Mouse (Mus musculus) small intestine, adult 2 months (tissue): ENCODE results near the gene Hoxc13. TPM values are rescaled to one million over a fixed set of nuclear protein-coding genes. Genes with fewer than 3 reads are reported as not detected.

Experiments used
- H3K27ac ChIP-seq: fragments of 200-500 bp; 2 replicates; pipeline ENCODE4 v1.5.1; 2012; ENCODE audit warnings: low read depth, low read length, control low read depth, inconsistent platforms; ENCODE audit not compliant: insufficient read depth
- H3K27me3 ChIP-seq: fragments of 200-500 bp; 2 replicates; pipeline ENCODE4 v1.6.1; 2012; ENCODE audit warnings: mild to moderate bottlenecking, moderate library complexity, low read length, inconsistent platforms; ENCODE audit not compliant: control insufficient read depth, insufficient read depth
- H3K36me3 ChIP-seq: fragments of 200-500 bp; 2 replicates; pipeline ENCODE4 v1.6.1; 2012; ENCODE audit warnings: mild to moderate bottlenecking, low read length, control low read depth, inconsistent platforms; ENCODE audit not compliant: control insufficient read depth, insufficient read depth
- H3K4me1 ChIP-seq: fragments of 200-500 bp; 2 replicates; pipeline ENCODE4 v1.6.1; 2012; ENCODE audit warnings: low read length, inconsistent platforms, mixed read lengths; ENCODE audit not compliant: control insufficient read depth, insufficient read depth, insufficient read length
- H3K4me3 ChIP-seq: fragments of 200-500 bp; 2 replicates; pipeline ENCODE4 v1.5.1; 2012; ENCODE audit warnings: low read depth, mild to moderate bottlenecking, control low read depth, inconsistent platforms, low read length, moderate library complexity
- CTCF ChIP-seq: fragments of 200-500 bp; IDR thresholded peaks from 2 replicates; pipeline ENCODE4 v1.5.1; 2012; ENCODE audit warnings: low read depth, mild to moderate bottlenecking, control low read depth, inconsistent platforms, low read length, moderate library complexity, mixed read lengths; ENCODE audit not compliant: insufficient replicate concordance, insufficient read length; ENCODE audit errors: extremely low read depth
- POLR2A ChIP-seq: fragments of 200-500 bp; IDR thresholded peaks from 2 replicates; pipeline ENCODE4 v1.6.1; 2012; ENCODE audit warnings: low read depth, mild to moderate bottlenecking, control low read depth, inconsistent platforms, low read length, moderate library complexity
- WGBS: fragments of 180-500 bp; shearing (Covaris S2); methylation state at CpG from one replicate; pipeline ENCODE4 v1.1.7; 2018; 5-methylcytosine and 5-hydroxymethylcytosine counted together
- polyA plus RNA-seq: library from polyadenylated mRNA; depleted of rRNA; stranded (reverse); fragments of >200 nt; gene quantifications from 2 replicates; pipeline ENCODE4 v1.2.3, GENCODE M21; 2012

Gene Hoxc13
- polyA plus RNA-seq, 1 experiment: not detected

DNA sequence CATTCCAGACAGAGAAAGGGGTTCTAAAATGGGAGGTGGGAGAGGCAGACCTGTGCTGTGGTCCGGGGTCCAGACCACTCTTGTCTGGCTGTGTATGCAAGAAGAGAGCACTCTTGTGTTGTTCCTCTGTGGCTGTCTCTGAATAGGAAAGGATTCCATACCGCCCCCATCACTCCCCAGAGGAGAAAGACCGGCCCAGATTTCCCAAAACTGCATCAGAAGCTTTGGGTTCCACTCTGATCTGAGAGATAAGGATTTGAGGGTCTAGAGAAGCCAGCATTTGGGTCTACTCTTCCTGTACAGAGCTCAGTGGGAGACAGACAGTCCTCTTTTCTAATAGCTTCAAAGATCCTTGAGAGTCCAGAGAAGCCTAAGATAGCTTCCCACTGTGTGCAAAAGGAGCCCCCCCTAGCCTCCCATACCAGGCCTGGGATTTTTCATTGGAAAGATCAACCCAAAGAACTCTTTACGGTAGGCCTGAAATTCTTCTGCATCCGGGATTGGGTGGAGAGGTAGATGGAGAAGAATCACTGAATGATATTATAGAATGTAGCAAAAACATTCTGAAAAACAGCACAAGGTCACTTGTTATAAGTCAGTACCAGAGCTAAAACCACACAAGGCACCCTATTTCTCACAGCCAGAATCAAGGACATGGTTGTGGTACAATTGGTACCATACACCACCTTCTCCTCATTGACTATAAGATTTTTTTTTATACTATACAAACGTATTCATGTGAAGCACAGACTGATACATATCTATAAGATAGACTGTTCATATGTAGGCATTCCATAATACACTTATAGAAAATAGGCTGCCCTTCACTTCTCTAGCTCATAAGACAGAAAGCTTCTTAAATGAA is 2.0 kb downstream of the Hoxc13 start:
- Histone ChIP-seq H3K36me3 (no peaks in the 10 kb centered on the region), H3K4me1 (peaks cover 2% of the 10 kb centered on the region; the same call in 1 of the 2 replicates), H3K27me3 (peaks cover 80% of the 10 kb centered on the region), H3K4me3 (no peak overlapping the region), H3K27ac (no peak overlapping the region)
- TF ChIP-seq POLR2A: no peak
- 21% methylated on average over 6 of the region's 6 CpGs for WGBS

DNA sequence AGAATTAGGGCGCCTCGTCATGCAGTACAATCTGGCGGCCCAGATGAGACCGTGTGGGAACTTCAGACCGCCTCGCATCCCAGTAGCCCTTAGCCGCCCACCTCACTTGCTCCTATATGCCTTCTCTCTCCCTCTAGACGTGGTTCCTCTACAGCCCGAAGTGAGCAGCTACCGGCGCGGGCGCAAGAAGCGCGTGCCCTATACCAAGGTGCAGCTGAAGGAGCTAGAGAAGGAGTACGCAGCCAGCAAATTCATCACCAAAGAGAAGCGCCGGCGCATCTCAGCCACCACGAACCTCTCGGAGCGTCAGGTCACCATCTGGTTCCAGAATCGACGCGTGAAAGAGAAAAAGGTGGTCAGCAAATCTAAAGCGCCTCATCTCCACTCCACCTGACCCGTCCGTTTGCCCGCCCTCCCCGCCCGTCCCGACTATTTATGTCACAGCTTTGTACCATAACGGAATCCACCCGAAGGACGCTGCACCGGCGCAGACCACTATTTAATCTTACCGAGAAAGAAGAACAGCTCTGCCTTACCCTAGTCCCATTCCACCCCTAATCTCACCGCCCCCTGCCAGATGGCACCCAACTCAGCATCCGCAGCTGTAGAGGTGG is 6.2 kb downstream of the Hoxc13 start:
- Histone ChIP-seq H3K27ac (no peak overlapping the region), H3K4me1 (no peaks in the 10 kb centered on the region), H3K4me3 (no peak overlapping the region), H3K27me3 (peaks cover 75% of the 10 kb centered on the region), H3K36me3 (no peaks in the 10 kb centered on the region)
- TF ChIP-seq POLR2A (no peak), CTCF (no peak)
- WGBS: 4% methylated on average over 40 of the region's 40 CpGs

DNA sequence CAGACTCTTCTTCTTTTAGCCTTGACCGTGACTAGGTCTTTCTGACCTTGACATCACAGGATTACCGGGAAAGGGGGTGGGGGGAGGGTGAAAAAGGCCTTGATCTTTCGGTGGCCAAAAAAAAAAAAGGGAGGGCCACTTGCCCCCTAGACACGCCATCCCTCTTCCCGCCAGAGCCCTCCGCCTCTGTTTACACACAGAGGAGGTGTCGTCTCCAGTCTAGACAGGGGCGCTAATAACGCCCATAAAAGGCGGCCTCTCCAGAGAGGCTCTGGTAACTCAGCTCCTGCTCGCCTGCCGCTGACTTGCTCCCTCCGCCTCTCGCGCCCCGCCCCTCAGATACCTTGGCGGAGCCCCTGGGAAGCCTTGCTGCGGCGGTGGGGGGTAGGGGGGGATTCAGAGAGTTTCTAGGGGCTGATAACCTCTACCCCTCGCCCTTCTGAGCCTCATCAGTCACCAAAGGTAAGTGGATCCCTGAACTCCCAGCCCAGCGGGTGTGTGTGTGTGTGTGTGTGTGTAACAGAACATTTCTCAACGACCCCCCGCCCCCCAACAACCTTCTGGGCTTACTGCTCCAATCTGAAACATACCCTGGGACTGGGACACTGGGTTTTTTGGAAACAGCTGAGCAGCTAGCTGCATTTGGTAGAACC is 10.9 kb downstream of the Hoxc13 start:
- 3% methylated on average over 23 of the region's 23 CpGs for WGBS
- TF ChIP-seq POLR2A: no peak
- Histone ChIP-seq H3K36me3 (no peaks in the 10 kb centered on the region), H3K4me3 (no peak overlapping the region), H3K27me3 (peaks cover 84% of the 10 kb centered on the region), H3K4me1 (no peaks in the 10 kb centered on the region), H3K27ac (no peak overlapping the region)

GRCm38 (mm10) chr15:102934438-102934837 is 13.5 kb downstream of the Hoxc13 start:
- TF ChIP-seq POLR2A (no peak), CTCF (no peak)
- Histone ChIP-seq H3K27ac (no peak overlapping the region), H3K4me1 (no peaks in the 10 kb centered on the region), H3K36me3 (no peaks in the 10 kb centered on the region), H3K27me3 (peaks cover 86% of the 10 kb centered on the region), H3K4me3 (no peak overlapping the region)
- WGBS: 7% methylated on average over 12 of the region's 12 CpGs

DNA sequence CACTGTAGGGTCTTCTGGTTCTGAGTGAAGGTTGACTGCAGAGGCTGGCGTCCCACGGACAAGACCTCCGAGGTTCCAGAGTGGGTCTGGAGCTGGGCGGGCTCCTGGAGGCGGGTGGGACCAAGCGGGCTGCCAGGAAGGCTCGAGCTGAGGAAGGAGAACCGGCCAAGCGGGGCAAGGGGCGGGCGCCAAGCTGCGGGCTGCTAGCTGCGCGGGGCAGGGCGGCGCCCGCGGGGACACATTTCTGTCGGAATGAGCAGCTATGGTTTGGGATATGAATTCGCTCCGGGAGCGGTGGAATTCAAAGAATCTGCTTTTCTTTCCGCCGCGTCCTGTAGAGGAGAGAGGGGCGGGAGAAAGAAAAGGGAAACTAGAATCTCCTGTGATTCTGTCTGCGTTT is 14.0 kb downstream of the Hoxc13 start:
- 2% methylated on average over 27 of the region's 27 CpGs for whole genome bisulfite sequencing
- H3K36me3 ChIP-seq: no peaks in the 10 kb centered on the region
- no peaks in the 10 kb centered on the region for H3K4me1 ChIP-seq
- H3K27ac ChIP-seq: no peak overlapping the region
- H3K4me3 ChIP-seq: no peak overlapping the region
- H3K27me3 ChIP-seq: peaks cover 90% of the 10 kb centered on the region
- no peak for TF ChIP-seq CTCF
- no peak for TF ChIP-seq POLR2A

DNA sequence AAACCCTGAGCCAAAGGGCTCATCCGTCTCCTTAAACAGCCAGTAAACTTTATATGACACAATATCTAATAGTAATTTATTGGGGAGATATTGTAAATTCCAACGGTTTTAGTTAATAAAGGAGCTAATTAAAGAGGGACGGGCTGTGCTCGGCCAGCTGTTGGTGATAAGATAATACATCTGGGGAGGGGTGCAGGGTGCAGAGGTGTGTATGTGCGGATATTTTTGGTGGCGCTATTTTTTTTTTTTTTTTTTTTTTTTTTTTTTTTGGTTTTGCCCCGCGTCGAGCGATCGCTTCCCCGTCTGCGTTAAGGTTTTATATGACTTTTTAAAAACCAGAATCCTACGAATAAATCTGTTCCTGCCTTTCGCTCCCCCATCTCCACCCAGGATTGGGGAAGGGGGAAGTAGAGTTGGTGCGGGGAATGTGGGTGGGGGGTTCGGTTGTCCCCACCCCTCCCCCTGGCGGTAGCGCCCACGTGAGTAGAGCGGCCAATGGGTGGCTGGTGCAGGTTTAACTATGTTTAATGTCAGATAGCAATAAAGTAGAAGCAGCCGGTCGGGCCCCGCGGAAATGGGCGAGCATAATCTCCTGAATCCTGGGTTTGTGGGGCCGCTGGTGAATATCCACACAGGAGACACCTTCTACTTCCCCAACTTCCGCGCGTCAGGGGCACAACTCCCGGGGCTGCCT is 15.5 kb downstream of the Hoxc13 start, which contains the start of gene Hoxc12:
TSS of gene Hoxc12 (plus strand) at position 479 of the 694 bp plus-strand sequence.
- no peak within 1 kb of the TSS for H3K4me3 ChIP-seq
- H3K36me3 ChIP-seq: no peaks in the 10 kb centered on the region
- H3K27me3 ChIP-seq: peaks cover 86% of the 10 kb centered on the region
- WGBS: 2% methylated on average over 31 of the region's 31 CpGs
- H3K27ac ChIP-seq: no peak within 1 kb of the TSS
- no peaks in the 10 kb centered on the region for H3K4me1 ChIP-seq
- no peak for TF ChIP-seq CTCF
- no peak for TF ChIP-seq POLR2A
